Mouse (Mus musculus) lung, postnatal 4 days (tissue): ENCODE measurements at regions not wholly inside any gene's neighbourhood (a gene's known extent, or its start where the extent isn't known, plus 50 kb on each side); places are given as distances from the start of the nearest gene placed in this dataset.

Experiments
- DNase-seq, 2 experiments: peaks; one replicate each; pipeline ENCODE4 v3.0.0; 2021

DNA sequence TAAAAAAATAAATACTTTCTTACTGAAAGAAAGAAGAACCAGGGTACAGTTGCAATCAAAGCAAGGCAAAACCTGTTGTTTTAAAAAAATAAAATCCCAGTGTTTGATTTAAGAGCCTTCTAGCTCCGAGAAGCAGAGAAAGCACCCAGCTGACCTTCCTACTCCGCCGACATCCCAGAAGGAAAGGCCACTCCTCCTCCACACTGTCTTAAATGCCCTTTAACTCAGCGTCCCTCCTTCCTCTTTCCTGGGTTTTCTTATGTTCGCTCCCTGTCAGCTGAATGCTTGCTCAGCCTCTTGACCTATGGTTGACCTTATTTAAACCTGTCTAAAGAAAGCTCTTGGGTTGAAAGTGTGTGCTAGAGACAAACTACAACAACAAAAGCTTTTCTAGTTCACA is 79.1 kb downstream of the Sptssa start:
- no peak for DNase-seq

DNA sequence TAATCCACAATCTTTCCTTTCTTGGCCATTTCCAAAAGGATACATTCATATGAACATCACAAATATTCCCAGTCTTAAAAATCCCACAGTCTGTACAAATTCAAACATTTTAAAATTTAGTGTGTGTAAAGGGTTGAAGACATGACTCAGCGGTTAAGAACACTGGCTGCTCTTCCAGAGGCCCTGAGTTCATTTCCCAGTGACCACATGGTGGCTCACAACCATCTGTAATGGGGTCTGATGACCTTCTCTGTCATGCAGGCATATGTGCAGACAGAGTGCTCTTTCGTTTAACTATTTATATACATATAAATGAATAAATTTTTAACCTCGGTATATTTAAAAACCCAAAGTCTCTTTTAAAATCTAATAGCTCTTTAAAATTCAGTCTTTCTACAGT is 79.6 kb downstream of the Sptssa start:
- no peak for DNase-seq

DNA sequence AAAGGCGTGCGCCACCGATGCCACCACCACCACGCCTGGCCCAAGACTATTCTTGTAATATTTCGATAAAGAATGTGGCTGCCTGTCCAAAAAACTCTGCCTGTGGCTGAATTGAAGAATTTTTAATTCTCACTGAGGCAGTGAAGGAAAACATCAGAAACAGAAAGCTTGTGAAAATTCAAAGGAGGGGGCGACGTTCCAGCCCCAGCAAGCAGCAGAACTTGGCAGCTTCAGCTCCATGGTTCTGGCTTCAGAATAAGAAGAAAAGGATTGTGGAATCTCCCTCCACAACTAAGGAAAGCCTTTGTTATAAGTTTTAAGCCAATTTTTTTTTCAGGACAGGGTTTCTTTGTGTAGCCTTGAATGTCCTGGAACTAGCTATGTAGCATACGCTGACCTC is 83.5 kb downstream of the Sptssa start:
- DNase-seq, result no peak

DNA sequence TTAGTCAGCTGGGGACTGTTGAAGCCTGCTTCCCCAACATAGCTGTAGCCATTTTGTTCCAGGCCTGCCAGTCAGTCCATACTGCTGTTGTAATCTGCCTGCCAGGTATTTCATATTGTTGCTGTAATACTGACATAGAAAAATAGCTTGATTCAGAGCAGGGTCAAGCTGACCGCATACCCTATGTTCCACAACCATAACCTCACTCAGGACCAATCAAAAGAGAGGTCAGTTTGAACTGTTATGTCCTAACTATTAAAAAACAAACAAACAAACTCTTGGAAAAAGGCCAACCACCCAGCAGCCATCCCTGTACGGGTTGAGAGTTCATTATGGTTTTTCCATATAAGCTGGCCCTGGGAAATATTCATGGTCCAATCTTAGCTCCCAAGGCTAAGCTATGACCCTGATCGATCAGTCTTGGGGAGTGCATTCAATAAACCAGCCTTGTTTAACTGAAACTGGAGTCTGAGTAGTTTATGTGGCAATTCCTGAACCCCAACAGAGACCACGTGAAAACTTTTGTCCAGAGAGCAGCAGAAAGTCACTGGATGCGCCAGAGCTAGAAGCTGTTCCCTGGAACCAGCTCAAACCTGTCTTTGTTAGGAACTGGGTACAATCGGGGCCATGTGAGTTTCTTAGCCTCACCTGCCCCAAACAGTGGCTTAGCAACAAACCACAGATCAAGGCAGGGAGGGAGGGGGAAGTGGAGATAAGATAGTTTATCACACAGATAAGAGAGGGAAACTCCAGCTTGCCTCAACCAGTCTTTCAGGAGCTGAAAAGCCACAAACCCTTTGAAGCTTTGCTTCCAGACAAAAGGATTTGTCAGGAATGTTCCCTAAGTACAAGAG is 88.1 kb downstream of the Sptssa start:
- no peak for DNase-seq

DNA sequence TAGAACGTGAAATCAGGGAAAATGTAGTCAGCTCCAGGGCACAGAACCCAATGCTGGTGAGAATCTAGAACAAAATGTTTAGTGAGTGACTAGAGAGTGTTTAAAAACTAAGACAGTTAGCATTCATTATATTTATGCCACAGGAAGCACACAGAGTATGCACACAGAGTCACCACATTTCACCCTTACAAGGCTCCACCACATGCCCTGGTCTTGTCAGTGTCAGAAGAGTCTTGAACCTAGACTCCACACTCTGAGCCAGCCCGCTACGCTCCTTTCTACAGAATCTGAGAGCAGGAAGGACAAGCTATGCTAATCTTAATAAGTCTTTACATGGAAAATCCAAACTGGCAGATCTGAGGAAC is 89.0 kb downstream of the Sptssa start:
- DNase-seq, result no peak

DNA sequence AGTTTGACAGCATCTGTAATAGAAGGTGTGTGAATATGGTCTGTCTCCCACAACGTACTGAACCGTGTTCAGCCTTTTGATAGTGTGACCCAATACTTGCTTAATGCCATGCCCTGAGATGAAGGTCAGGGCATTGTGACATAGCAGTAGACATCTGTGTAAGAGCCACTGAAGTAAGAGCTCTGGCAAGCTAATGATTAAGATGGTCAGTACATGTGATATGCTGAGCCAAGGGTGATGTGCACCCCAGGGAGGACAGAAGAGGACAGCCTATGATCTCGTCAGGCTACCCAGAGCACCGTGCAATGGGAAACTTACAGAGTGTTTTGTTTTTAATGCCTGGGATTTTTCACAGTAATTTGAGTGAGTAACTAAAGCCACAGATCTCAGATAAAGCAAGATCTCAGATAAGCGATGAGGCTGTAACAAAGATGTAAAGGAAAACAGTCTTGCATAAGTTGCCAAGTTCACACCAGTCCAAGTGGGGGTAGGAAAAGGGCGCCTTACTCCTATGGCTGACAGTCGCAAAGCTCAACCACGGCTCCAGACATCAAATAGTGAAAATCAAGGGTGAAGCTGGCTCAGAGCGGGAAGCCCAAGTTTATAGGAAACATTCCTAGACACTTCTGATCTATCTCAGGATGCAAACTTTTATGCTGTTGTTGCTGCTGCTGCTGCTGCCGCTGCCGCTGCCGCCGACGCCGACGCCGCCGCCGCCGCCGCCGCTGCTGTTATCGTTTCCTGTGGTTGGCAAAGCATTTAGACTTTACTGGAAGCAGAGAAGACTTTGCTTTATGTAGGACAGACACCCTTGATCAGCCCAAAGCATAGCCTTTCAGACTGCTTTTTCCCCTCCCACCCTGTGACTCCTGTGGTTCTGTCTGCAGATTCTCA is 89.6 kb downstream of the Sptssa start:
- DNase-seq, result no peak

DNA sequence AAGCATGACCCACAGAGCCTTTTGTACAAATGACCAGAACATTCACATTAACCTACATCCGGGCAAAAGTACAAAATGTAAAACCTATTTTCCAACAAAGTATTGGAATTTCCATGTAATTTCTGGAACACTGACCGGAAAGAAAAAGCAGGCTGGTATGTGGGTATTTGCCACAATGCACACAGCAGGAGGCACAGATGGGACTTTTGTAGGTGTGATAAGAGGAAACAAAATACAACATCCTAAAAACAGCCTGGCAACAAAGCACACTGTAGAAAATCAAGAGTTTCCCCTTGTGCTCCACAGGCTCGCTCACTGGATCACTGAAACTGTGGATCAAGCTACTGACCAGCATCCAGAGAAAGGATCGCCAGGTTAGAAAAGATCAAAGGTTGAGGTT is 94.4 kb downstream of the Sptssa start:
- no peak for DNase-seq

DNA sequence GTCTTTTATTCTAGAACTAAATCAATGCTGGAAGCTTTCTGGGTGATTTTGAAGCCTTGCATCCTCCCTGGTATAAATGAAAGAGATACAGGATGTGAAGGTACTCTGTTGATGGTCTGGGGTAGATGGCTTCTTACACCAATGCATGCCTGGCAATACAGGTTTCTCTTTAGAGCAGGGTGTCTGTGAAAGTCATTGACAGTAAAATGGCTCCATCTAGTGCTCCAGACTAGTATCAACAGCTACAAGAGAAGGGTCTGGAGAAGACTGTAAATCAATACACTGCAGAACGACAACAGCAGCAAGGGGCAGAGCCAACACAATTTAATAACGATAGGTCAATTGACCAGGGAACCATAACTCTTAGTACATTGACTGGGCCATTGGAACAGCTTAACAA is 98.3 kb downstream of the Sptssa start:
- DNase-seq, result no peak

DNA sequence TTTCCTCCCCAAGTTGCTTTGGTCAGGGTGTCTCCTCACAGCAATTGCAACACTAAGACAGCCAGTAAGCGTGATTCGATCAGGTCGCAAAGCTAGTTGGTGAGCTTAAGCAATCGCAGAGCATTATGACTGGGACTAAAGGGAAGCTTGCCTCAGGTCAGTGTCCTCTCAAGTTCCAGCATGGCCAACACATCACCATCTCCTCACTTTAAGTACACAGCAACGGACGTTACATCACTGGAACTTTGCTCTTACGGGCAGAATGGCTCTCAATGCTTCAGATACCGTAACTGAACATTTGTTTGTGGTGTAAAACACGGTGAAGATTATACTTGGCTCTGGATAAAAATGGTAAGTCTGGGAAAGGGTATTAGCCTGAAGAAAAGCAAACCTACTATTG is 106.7 kb downstream of the Sptssa start:
- DNase-seq, result no peak

DNA sequence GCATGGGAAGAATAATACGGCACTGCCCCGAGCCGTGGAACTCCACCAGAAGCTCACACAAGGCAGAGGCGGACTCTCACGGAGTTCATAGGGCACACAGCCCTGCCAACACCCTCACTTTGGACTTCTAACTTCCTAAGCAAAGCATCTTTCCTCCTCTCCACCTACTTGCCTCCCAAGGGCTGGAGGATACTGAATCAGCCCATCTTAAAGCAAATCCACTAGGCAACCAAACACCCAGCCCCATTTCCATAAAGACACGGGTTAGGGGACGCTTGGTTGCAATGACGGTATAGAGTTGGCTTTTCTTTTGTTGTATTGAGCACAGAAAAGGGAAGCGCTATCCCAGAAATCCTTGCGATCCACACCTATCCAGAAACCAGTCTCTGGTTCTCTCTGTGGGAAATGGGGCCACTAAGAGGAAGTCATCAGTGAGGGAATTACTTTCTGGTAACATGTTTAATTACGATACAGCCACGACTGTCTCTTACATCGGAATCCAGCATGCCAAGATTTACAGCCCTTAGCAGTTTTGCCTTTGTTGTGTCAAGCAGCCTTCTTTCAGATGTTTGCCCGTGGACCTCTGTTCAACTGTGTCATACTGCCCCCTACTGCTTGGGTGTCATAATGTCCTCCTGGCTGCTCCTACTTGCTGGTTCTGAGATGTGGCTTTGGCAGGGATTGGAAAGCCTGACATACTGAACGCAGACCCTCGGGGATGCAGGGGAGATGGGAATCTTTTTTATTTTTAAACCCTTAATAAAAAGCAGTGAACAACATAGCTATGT is 110.4 kb downstream of the Sptssa start:
- peak; percentile 53 to 79 for DNase-seq

DNA sequence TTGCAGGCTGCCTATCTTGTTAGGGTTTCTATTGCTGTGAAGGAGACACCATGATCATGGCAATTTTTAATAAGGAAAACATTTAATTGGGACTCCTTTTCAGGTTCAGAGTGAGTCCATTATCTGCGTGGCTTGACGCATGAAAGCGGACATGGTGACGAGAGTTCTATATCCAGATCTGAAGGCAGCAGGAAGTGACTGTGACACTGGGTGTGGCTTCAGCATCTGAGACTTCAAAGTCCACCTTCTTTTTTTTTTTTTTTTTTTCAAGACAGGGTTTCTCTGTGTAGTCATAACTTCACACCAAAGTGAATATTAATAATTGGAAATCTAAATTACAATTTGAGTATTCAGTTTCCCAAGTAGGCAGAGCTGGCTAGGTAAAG is 118.1 kb downstream of the Sptssa start:
- no peak for DNase-seq

DNA sequence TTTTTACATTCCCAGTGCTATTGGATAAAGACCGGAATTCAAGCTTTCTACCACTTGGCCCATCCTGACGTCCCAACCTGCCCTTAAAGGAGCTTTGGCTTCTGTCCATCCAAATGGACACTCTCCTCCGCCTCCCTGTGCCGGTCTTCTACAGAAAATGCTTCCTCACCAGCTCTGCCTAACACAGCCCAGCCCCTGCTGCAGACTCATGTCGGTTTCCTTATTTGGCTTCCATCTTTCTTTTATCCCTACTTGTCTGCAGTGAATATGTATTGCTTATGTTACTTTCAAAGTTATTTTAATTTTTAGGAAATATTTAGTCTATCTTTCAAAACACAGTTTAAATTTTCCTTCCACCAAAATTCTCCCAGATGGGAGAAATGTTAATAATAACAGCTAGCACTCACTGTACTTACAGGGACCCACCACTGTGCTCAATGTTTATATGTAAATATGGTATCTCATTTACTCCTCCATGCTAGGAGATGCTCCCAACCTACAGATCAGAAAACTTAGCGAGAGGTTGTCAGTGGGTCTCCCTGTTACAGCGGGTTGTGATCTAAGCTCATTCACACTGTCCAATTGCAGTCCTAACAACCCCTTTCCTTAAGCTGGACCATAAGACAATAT is 118.6 kb downstream of the Sptssa start:
- DNase-seq, result peak in 1 of 2 experiments; percentile 33

DNA sequence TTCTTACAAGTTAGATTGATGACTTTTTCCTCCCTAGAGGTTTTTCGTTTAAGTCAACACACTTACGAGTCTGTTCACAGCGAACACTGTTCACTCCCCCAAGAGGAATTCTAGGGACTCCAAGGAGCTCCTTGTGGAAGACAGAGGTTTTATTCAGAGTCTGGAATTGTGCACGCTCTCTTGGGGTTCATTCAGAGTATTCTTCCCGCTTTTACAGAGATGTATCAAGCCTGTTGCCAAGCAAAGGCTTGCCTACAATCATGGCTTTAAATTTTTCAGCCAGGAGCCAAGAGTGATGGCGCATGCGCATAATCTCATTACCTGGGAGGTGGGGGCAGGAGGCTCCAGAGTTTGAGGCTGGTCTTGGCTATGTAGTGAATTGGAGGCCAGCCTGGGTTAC is 119.4 kb downstream of the Sptssa start:
- DNase-seq, result no peak

DNA sequence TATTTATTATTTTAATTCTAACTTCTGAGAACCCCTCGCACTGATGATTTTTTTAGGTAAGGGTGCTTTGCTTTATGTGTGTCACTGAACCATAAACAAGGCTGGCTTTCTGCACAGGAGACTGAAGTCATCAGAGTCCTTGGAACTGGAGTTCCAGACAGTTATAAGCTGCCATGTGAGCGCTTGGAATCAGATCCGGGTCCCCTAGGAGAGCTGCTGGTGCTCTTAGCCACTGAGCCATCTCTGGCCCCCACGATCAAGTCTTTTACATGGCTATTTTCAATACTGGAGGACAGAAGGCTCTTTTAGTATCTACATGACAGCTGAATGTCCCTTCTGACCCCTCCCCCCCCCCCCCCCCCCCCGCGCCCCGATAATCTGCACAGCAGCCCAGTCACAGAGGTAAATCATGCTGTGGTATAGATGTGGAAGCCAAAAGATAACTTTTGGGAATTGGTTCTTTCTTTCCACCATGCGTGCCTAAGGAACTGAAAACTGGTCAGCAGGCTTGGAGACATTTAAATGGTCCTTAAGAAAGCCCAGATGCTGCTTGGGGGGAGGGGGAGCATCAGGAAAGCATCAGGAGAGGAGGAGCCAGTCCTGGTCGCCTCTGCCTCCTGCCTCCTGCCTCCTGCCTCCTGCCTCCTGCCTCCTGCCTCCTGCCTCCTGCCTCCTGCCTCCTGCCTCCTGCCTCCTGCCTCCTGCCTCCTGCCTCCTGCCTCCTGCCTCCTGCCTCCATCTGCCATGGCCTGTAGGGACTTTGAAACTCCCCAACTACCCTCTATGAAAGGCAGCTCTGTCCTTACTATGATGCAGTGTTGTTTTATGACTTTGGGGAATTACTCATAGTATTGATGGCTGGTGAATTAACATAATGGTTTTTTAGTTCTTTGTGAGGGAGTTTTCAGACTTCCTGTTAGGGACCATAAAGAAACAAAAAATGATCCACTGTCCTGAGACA is 120.5 kb downstream of the Sptssa start:
- DNase-seq, result no peak

DNA sequence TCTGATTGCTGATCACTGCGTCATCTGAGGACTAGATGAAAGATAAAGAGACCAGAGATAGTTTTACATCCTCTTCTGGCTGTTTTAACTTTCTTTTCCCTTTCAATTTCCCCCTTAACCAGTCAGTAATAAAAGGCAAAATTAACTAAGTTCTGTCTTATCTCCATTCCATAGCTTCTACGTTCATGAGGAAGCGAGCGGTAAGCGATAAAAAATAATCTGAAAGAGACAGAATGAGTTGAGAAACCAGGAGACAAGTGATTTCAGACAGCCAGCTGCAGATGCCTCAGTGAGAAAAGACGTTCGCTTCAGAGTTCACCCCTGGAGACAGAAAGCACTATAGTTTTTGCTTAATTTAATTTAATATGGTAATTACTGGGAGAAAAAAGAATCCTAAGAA is 121.5 kb downstream of the Sptssa start:
- DNase-seq, result no peak

DNA sequence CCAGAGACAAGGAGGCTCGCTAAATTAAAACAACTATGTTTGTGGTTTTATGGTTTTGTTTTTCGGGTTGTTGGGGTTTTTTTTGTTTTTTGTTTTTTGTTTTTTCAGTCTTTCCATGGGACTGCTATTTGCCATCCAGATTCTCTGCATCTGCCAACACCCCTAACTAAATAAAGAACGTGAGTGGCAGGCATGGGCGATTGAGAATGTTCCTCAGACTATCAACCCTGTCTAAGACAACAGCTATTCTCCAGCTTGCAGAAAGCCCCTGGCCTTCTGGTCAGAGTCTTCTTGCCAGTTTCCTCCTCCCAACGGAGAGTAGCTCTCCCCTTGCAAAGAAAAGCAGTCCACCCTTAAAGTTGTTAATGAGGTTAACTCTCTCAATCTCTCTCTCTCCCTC is 123.2 kb downstream of the Sptssa start:
- no peak for DNase-seq

DNA sequence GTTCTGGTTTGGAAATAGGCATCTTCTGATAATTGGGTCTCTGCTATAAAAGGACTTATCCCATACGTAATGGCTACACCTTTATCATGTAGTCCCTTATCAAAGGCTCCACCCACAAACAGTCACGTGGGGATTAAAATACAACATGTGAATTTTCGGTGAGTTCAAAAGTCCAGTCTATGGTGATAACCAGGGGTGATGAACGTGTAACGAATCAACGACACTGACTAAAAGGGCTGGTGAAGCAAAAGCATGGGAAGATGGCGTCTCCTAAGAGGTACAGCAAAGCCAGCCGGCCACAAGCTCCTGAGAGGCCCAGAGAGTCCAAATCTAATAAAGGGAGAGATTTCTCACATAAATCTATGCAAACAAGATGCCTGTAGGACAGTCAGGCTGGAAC is 124.3 kb downstream of the Sptssa start:
- no peak for DNase-seq

DNA sequence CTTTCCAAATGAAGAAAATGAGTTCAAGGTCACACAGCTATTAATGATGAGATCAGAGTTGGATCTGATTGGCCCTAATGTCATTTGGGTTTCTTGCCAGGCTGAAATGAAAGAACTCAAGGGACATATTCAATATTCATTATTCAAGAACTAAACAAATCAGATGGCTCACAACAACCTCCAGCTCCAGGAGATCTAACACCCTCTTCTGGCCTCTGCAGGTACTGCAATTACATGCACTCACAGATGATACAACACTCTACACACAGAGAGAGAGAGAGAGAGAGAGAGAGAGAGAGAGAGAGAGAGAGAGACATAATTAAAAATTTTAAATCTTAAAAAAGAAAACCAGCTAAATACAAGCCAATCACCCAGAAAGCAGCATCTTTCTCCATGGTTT is 128.3 kb downstream of the Sptssa start:
- no peak for DNase-seq

DNA sequence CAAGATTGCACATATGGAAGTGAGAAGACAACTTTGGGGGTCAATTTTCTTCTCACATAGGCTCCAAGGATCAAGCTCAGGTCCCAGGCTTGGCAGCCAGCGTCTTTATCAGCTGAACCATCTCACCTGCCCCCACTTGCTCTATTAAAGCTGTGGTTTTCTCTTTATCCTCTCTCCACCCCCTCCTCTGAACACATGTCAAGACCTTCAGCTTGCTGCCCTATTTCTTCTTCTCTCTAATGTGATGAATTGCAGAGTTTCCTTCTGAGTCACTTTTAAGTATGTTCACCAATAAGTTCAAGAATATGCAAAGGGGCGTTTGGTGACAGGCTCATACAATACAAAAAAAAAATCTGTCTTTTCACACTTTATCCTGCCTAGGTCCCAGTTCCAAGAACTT is 128.8 kb downstream of the Sptssa start:
- no peak for DNase-seq

DNA sequence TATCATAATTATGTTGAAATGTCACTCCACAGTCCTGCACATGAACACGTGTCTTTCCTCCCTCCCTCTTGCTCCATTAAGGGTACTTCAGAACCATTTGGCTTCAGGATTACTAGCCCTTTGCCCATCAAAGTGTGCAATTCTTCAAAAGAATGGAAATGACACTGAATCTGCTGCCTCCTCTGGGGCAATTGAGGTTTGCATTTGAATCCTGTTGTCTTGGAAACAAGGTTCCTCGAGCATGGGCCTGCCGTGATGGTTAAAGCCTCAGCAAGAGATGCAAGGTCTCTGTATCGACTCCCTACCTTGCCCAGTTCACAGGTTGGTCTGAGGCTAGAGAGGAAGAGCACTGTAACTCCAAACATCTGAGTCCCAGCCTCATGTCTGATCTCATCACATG is 136.0 kb downstream of the Sptssa start:
- DNase-seq, result no peak

DNA sequence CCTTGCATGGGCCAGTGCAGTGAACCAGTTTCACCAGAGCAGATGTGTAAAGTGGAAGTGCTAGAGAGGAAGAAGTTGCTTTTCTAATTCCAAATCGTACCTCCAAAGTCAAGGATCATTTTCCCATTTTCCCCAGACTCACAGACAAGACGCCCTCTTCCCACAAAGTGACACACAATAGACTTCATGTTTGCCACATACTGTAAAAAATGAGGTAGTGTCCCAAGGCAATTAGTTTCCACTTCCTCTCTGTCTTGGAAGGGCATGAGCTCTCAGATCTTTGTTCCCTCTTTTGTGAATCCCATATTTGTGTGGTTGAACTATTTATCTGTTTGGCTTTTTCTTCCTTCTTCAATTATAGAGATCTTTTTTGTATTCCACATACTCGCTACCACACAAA is 137.0 kb downstream of the Sptssa start:
- DNase-seq, result no peak

DNA sequence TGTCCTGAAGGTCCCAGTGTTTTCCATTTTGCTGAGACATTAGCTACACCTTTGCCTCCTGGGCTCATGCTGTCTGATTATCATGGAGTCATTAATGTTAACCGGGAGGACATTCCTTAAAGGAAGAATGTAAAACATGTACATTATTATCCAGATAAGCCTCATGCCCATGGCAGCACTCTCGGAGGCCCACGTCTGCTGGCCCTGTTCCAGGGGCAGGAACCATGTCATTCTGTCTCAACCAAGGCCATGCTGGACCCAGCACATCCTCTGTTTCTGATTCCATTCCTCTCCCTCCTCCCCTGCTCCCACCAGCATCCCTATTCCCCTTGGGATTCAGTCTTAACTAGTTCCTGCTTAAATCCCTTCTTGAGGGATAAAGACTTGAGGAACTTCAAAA is 139.1 kb downstream of the Sptssa start:
- DNase-seq, result no peak
